Mouse (Mus musculus): ENCODE results near the gene Gm49405. TPM values are rescaled to one million over a fixed set of nuclear protein-coding genes. Genes with fewer than 3 reads are reported as not detected.
"Not testable (repeated sequence)": the region's sequence is repeated elsewhere in the genome, so short reads cannot be mapped to it uniquely, and the experiment has no call there.

Gm49405 gene
- under 1 TPM; 0.19 to 0.42 TPM for polyA plus RNA-seq (2017; shearing (Covaris generic))

DNA sequence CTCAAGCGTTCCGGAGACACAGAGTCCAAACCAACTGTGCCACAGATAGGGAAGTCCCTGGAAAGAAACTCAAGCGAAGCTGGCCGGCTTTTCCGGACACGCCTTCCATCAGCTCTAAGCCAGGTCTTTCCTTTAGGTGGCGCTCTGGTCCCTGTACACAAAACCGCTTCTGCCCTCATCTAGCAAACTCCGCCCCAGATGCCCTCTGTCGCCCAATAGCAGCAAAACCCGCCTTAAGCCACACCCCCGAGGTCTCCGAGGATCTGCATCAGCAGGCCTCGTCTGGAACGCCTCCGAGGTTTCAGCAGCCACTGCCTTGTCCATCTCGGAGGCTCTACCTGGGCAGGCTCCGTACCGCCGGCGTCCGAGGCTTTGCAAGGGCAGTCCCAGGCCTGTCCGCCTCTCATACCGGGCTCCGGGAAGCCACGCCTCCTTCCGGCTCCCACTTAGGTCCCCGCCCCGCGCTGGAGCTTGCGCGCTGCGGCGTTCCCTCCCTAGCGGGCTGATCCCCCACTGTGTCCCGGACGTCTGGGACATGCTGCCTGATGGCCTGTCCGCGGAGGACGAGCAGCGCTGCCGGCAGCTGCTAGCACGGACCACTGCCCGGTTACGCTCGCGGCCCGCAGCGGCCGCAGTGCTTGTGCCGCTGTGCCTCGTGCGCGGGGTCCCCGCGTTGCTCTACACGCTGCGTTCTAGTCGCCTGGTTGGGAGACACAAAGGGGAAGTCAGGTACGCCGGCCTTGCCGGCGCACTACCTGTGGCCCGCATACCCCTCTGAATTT lies at the start of gene Gm49405, which contains the start of gene Nudt8:
Gene Gm49405 (plus strand): TSS at position 508 of the 782 bp plus-strand sequence.
Gene Nudt8 (plus strand): TSS at position 462 of the 782 bp plus-strand sequence.
- ATAC-seq, result peak; percentile 90

DNA sequence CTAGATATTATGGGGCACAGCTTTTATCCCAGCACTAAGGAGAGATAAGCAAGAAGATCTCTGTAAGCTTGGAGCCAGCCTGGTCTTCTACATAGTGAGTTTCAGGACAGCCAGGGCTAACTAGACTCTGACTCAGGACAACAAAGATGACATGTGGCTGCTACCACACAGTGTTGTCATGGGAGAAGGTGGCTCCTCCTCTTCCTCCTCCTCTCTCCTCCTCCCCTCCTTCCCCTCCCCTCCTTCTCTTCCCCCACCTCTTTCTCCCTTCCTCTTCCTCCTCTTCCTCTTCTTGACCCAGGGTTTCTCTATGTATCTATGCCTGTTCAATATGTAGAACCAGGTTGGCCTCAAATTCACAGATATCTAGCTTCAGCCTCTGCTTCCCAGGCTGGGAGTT lies 49.0 kb upstream of the Gm49405 start:
- ATAC-seq, result no peak

DNA sequence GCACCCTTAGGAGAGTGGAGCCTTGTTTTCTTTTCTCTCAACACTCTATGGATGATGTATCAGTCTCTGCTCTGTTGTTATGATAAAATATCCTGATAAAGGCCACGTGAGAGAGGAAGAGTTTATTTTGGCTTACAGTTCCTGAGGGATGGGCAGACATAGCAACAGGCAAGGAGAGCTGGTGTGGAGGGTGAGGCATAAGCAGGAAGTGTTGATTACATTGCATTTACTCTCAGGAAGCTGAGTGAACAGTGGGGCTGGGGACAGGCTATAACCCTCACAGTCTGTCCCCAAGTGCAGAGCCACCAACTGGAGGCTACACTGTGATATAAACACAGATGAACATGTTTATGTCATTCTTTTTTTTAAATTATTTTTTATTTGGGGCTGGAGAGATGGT lies 48.3 kb upstream of the Gm49405 start:
- ATAC-seq, result no peak

DNA sequence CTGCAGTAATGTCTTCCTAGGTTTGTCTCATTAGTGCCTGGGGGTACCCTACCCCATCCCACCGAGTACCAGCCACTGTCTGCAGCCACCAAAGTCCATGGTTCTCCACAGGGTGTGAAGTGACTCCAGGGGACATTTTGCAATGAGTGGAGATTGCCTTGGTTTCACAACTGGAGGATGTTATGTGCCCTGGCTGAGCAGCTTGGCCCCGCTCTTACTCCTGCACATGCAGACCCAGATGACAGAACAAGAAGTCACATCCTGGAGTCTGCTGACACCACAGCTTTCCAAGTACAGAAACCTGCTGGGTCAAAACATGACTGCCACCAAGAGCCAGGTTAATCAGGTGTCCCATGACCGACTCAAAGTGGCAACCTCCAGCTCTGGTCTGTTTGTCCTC lies 45.4 kb upstream of the Gm49405 start:
- no peak for ATAC-seq

DNA sequence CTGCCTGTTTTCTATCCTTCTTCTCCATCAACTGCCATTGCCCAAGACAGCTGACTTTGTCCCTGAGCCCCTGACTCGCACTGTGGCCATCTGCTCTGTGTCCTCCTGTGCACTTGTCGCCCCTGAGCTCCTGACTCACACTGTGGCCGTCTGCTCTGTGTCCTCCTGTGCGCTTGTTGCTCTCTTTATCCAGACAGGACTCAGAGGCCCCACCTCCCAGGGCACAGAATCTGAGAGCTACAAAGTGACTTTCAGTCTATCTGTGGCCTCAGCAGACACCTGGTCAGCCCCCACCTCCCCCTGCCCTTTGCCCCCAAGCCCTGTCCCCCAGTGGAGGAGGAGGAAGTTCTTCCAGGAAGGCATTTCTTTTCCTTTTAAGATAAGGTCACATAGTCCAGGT lies 44.6 kb upstream of the Gm49405 start:
- no peak for ATAC-seq

DNA sequence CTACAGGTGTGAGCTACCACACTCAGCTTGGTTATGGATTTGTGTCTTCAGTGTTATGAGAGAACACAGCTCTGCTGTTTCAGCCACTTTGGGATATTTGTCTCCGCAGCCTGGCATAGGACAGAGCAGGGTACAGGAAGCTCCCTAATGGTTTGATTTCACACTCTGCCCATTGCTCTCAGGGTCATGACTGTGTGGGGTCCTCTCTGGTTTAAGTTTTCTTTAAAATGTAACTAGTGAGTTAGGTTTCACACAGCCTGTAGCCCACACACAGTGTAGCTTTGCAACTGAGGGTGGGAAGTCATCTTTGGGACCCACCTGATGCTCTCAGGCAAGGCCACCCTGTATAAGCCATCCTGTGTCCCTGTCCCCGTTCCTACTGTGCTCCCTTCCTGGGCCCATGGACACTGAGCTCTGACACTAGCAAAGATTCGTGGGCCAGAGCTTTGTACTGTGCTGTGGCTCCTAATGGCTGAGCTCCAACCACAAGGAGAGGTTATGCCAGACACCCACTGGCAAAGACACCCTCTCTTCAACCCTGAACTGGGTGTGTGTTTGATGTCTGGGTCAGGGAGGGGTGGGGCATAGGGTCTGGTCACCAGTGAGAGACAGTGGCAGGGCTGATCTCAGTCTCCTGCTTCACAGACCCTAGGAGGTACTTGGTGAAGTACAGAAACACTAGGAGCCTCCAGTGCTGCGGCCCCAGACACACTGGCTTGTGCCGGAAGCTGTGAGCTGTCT lies 43.0 kb upstream of the Gm49405 start:
- ATAC-seq, result not testable (repeated sequence)

DNA sequence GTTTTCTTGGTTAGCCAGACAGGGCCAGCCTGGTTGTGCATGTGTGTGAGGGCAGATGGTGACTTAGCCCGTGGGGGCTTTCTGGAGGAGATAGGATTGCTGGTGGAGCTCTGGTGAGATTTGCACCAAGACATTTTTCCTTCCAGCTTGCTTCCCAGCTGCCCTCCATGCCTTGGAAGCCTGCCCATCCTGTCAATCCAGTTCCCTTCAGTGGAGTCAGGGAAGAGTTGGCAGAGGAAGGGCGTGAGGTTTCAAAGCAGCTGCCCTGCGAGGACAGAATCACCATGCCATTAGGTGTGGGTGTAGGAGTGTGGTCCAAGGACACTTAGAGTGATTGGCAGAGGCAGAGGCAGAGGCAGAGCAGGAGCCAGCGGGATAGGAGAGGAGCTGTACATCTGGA lies 42.0 kb upstream of the Gm49405 start, which contains the start of gene Aldh3b3:
Gene Aldh3b3 (plus strand): TSS at position 176 of the 400 bp plus-strand sequence.
- no peak for ATAC-seq

DNA sequence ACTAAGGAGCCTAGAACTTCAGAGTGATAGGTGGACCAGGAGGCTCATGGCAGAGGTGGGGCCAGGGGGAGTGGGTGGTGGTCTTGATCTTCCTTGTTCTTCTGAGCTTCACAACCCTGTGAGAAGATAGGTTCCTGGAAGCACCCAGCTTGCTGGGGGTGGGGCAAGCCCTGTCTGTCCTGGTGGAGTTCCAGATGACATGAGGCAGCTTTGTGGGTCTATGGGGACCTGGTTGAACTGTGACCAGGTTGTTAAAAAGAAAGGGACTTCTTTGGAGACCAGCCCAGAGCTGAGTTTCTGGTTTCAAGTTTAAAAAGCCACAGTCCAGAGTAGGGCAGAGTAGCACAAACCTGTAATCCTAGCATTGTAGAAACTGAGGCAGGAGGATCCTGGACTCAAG lies 41.4 kb upstream of the Gm49405 start:
- ATAC-seq, result no peak

DNA sequence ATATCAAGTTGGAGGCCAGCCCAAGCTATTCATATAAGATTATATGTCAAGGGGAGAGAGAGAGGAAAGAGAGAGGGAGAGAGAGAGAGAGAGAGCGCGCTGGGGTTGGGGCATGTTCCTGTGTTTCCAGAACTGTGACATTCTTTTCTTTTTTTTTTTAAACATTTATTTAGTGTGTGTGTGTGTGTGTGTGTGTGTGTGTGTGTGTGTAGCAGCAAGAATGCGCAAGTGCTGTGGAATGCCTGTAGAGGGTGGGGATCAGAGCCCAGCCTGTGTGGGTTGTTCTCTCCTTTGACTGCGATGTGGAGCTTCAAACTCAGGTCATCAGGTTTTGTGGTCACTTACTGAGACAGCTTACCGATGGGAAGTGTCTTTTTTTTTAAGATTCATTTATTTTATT lies 40.2 kb upstream of the Gm49405 start:
- no peak for ATAC-seq

DNA sequence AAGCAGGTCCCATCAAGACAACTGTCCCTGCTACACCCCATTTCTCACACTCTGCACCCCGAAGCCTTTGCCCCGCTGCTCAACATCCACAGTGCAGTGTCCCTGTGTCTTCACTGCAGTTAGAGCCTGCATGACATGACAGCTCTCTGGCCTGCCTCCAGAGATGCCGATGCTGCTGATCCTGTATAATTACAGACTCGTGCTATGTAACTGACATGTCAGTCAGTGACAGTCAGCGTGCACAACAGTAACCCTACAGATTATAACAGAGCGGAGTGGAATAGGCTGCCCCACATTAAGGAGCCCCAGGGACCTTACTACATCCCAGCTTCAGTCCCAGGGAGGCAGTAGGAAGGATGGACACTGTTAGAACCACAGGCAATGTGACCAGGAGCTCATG lies 38.6 kb upstream of the Gm49405 start:
- ATAC-seq, result not testable (repeated sequence)

DNA sequence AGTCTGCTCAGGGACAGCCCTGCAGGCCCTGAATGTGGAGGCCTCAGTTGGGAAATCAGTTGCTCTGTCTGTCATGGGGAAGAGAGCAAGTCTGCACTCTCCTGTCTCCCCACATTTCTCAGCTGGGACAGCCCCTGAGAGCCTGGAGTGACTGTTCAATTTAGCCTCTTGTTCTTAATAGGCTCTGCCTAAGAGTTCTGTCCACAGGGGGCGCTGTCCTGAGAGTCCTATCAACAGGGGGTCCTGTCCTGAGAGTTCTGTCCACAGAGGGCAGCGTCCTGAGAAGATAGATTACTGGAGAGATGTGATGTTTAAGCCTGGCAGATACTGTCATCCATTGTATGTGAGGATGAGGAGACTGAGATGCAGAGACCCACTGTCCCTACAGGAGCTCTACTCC lies 38.0 kb upstream of the Gm49405 start:
- no peak for ATAC-seq

DNA sequence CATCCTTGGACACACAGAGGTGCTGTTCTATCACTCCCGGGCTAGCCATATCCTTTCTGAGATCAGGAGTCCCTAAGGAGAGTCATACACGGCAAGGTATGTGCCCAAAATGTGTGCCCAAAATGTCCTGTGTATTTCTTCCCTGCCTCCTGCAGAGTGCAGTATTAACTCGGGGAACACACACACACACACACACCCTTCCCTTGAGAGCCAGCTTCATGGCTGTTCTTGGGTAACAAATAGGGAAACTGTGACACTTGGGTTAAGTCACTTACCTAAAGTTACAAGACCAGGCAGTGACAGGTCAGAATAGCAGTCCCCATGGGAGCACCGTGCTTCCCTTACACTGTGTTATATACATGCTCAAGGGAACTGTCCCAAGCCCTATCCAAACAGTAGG lies 36.4 kb upstream of the Gm49405 start:
- no peak for ATAC-seq

DNA sequence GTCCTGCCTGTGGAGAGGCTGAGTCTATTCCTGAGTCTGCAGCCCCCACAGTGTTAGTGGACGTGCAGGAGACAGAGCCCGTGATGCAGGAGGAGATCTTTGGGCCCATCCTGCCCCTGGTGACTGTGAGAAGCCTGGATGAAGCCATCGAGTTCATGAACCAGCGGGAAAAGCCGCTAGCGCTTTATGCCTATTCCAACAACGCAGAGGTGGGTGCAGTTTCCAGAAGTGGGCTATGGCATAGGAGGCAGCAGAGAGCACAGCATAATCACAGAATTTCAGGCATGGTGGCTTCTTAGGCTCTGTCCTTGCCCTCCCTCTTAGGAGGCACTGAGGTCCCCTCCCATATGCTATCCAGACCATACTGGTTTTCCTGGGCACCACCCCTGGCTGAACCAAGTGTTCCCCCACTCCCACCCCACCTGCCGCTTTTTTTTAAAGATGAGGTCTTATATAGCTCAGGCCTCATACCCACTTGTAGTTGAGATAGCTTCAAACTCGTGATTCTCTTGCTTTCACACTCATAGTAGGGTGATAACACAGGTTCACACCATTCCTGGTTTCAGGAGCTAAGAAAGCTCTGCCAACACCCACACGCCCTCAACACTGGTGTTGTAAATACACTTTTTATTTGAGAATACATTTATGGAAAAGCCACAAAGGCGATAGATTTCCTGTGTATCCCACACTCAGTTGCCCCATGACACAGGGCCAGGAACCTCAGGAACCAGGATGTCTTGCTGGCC lies 33.9 kb upstream of the Gm49405 start:
- ATAC-seq, result no peak

DNA sequence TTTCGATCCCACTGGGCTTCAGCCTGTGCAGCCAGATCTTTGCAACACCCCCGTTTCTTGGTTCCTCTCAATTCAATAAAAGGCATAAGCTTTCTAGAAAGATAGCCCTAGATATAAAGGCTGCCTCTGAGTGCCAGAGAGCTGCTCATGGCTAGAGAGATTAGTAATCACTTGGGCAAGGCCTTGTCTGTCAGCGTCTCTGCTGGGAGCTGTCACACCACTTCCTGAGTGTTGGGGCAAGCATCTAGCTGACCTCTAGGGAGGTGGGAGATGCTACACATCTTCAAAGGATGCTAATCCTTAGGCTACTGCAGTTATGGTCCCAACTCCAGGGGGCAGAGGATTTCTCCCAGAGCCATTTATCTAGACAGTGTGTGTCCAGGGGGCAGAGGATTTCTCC lies 33.2 kb upstream of the Gm49405 start:
- ATAC-seq, result no peak

DNA sequence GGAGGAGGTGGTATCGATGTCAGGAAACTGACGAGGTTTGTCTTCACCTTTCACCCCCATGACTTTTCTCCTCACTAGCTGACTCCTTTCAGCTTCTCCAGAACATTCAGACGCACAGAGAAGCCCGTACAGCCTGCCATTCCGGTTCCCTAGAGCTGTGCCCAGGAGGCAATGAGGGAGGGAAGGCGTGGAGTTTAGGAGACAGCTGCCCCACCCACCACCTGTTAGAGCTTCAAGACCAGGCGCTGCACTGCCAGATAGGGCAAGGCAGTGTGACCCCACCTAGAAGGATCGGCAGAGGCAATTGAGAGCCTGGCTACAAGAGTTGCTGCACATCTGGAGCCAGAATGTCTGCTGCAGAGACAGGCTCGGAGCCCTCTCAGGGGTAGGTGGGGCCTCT lies 28.2 kb upstream of the Gm49405 start, which contains the start of gene Aldh3b2:
Gene Aldh3b2 (plus strand): TSS at position 100 of the 400 bp plus-strand sequence.
- ATAC-seq, result no peak

DNA sequence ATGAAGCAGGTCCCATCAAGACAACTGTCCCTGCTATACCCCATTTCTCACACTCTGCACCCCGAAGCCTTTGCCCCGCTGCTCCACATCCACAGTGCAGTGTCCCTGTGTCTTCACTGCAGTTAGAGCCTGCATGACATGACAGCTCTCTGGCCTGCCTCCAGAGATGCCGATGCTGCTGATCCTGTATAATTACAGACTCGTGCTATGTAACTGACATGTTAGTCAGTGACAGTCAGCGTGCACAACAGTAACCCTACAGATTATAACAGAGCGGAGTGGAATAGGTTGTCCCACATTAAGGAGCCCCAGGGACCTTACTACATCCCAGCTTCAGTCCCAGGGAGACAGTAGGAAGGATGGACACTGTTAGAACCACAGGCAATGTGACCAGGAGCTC lies 25.8 kb upstream of the Gm49405 start:
- not testable (repeated sequence) for ATAC-seq

DNA sequence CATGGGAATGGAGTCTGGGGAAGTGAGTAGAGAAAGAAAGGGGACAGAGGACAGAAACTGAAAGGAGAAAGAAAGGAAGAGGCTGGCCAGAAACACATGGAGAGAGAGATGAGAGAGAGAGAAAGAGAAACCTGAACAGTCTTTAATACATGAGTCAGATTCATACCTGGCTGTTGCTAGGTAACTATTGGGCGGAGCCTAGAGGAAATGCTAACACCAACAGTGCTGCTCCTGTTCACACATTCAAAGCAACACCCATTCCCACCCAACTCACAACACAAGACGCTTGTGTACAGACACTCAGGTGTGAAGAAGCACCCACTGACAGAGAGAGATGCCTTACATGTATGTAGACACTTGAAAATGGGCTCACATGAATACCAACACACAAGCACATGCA lies 24.6 kb upstream of the Gm49405 start:
- ATAC-seq, result no peak

DNA sequence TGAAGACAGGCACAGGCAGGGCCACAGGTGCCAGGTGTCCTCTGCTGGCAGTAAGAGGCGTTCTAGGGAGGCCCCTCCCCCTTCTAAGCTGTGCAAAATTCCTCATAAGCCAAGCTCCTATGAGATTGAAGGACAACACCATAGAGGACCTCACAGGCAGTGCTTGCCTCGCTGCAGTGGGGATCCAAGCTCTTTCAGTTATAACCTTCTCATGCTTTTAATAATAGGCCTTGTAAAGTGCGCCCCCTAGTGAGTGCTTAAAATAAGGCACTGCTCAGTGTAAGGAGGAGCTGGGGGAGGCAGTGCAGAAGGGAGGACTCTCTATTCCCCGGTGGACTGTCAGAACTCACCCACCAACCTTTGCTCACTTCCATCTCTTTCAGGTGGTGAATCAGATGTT lies 20.1 kb upstream of the Gm49405 start:
- ATAC-seq, result no peak

DNA sequence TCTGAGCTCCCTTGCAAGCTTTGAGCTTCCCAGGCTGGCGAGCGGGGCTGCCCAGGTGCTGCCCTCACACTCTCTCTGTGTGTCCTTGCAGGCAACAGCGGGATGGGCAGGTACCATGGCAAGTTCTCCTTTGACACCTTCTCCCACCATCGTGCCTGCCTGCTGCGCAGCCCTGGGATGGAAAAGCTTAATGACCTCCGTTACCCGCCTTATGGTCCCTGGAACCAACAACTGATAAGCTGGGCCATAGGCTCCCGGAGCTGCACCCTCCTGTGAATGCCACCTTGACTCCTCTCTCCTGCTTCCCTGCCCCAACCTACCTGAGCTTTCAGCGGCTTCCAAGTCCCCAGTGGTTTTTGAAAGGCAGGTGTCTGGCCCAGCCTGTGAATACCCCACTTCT lies 19.5 kb upstream of the Gm49405 start:
- ATAC-seq, result no peak

DNA sequence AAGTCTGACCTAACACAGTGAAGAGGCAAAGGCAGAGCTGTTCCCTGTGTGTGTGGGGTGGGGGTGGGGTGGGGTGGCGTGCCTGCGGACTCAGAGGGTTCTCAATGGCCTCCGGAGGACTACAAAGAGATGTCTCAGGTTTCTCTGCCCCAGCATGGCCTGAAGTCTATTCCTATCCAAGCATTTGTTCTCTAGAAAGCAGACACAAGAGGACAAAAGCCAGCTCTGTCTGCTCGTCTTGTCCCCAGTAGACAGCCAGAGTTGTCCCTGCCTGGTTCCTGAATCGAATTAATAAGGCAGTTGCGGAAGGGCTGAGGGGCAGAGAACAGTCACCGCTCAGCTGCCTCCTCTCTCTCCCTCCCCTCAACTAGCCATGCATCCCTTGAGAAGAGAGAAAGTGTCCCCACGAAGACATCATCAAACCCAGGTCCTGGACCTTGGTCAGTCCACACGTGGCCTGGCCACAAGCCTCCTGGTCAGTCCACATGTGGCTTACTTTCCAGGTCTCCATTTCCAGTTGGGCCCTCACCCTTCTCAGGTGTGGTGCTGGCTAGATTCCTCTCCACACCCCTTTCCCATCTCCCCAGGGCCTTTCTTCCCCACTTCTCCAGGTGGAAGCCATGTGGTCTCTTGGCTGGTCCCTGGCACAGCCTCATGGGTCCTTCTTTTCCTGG lies 16.8 kb upstream of the Gm49405 start:
- no peak for ATAC-seq

DNA sequence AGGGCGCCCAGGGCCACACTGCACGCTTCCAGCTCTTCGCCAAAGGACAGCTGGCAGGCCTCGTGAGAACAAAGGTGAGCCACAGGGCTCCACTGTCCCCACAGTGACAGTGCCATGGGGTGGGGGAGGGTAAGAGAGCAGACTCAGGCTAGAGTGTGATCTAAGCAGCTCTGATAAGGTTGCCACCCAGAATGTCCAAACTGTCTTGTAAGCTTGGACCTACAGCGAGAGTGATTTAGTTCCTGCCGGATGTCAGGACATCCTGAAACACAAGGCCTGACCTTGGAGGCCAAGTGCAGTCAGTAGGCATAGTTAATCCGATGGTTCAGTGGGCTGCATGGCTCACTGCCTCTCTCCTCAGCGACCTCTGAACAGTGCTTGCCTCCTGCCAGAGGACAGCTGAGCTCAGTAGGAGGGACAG lies 15.2 kb upstream of the Gm49405 start:
- no peak for ATAC-seq

DNA sequence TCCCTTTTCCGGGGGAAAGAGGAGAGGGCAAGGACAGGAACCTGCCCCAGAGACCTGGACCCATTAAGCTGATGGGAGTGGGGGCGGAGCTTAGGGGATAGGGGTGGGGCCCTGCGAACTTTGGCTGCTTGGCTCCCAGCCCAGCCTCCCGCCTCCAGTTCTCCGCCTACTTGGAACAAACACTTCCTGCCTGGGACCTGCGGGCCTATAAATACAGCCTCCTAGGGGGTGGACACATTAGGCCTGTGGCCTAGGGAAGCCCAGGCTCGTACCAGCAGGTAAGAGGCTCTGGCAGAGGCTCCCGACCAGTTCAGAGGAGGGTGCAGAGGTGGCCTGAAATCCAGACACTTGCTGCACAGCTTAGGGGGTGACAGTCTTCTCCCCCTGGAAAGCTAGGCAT lies 14.1 kb upstream of the Gm49405 start, which contains the start of gene Acy3:
Gene Acy3 (plus strand): TSS at position 237 of the 400 bp plus-strand sequence.
- no peak for ATAC-seq
